Mouse (Mus musculus) liver, embryonic 16.5 days (tissue): ENCODE measurements around the gene Nek11. TPM values are rescaled to one million over a fixed set of nuclear protein-coding genes. Genes with fewer than 3 reads are reported as not detected.

Source experiments
- ATAC-seq: fragments of 200-750 bp; cut with Nextera tagmentation; 2 replicates; pipeline ENCODE4 v1.8.0; 2017; ENCODE audit warnings: low read depth, mild to moderate bottlenecking, moderate number of reproducible peaks, moderate library complexity
- H3K27ac ChIP-seq: fragments of 300-500 bp; sonication (generic); 2 replicates; pipeline ENCODE4 v1.5.1; 2014; ENCODE audit warnings: mild to moderate bottlenecking, low read length
- H3K27me3 ChIP-seq: fragments of 300-500 bp; sonication (generic); 2 replicates; pipeline ENCODE4 v1.6.1; 2014; ENCODE audit warnings: low read depth, low read length, mixed read lengths; ENCODE audit not compliant: control insufficient read depth, insufficient read depth
- H3K36me3 ChIP-seq: fragments of 300-500 bp; sonication (generic); 2 replicates; pipeline ENCODE4 v1.6.1; 2014; ENCODE audit warnings: mild to moderate bottlenecking; ENCODE audit not compliant: control insufficient read depth, insufficient read depth
- H3K4me1 ChIP-seq: fragments of 300-500 bp; sonication (generic); 2 replicates; pipeline ENCODE4 v1.6.1; 2014; ENCODE audit warnings: low read depth, low read length, mixed read lengths; ENCODE audit not compliant: control insufficient read depth
- H3K4me2 ChIP-seq: fragments of 300-500 bp; sonication (generic); 2 replicates; pipeline ENCODE4 v1.6.1; 2014; ENCODE audit warnings: low read depth, low read length, mixed read lengths
- H3K4me3 ChIP-seq: fragments of 300-500 bp; sonication (generic); 2 replicates; pipeline ENCODE4 v1.5.1; 2014; ENCODE audit warnings: low read depth, mild to moderate bottlenecking, low read length
- H3K9ac ChIP-seq: fragments of 300-500 bp; sonication (generic); 2 replicates; pipeline ENCODE4 v1.6.1; 2014; ENCODE audit warnings: low read depth, low read length
- H3K9me3 ChIP-seq: fragments of 300-500 bp; sonication (generic); replicated peaks from 2 replicates; pipeline ENCODE4 v1.6.1; 2016; ENCODE audit warnings: low read length; ENCODE audit not compliant: control insufficient read depth
- WGBS: fragments of 180-500 bp; shearing (Covaris S2); extraction: QIAGEN DNeasy Blood & Tissue Kit; methylation state at CpG from one replicate; pipeline ENCODE4 v1.1.7; 2014; ENCODE audit not compliant: insufficient replicate concordance; 5-methylcytosine and 5-hydroxymethylcytosine counted together
- polyA plus RNA-seq: library from polyadenylated mRNA; unstranded; fragments of >200 nt; fragmentation: Nextera tagmentation; extraction: Ambion mirVana; gene quantifications from 2 replicates; pipeline ENCODE4 v1.2.1, GENCODE M21; 2015

Gene Nek11
- polyA plus RNA-seq: 0.07 TPM in 1 of 2 replicates, not detected in the other

GRCm38 (mm10) chr9:105395218-105395627 lies at the start of gene Nek11, which contains the start of gene Aste1:
Nek11 (minus strand) TSS chr9:105395524.
Aste1 (plus strand) TSS chr9:105395392.
- Histone ChIP-seq H3K4me1 (peaks cover 4% of the 10 kb centered on the region; the same call in 1 of the 2 replicates), H3K4me3 (peak within 1 kb of the TSS; percentile 70), H3K27me3 (no peaks in the 10 kb centered on the region), H3K9me3 (no peaks in the 10 kb centered on the region), H3K9ac (peak within 1 kb of the TSS; percentile 72), H3K27ac (peak within 1 kb of the TSS; percentile 92), H3K4me2 (peak within 1 kb of the TSS; percentile 83), H3K36me3 (no peaks in the 10 kb centered on the region; the same call in 1 of the 2 replicates)
- under 1% methylated on average over 44 of the region's 44 CpGs for WGBS
- ATAC-seq: peak; percentile 99

GRCm38 (mm10) chr9:105408549-105408948 lies 13.2 kb upstream of the Nek11 start:
- Histone ChIP-seq H3K4me1 (no peaks in the 10 kb centered on the region), H3K4me3 (no peak overlapping the region), H3K36me3 (no peaks in the 10 kb centered on the region), H3K27ac (no peak overlapping the region), H3K9me3 (no peaks in the 10 kb centered on the region), H3K4me2 (no peak overlapping the region), H3K27me3 (no peaks in the 10 kb centered on the region), H3K9ac (no peak overlapping the region)
- WGBS: 79% methylated on average over 6 of the region's 6 CpGs
- no peak for ATAC-seq

- H3K27ac ChIP-seq: no peak overlapping the region
- ATAC-seq: no peak
Observed at GRCm38 (mm10) chr9:105394720-105395119, 604 bp downstream of the Nek11 start.

GRCm38 (mm10) chr9:105390616-105391015 lies 4.7 kb downstream of the Nek11 start:
- no peak overlapping the region for H3K27ac ChIP-seq
- no peak overlapping the region for H3K4me2 ChIP-seq
- ATAC-seq: no peak
- no peak overlapping the region for H3K9ac ChIP-seq
- H3K9me3 ChIP-seq: no peaks in the 10 kb centered on the region
- H3K36me3 ChIP-seq: no peaks in the 10 kb centered on the region
- no peaks in the 10 kb centered on the region for H3K27me3 ChIP-seq
- H3K4me1 ChIP-seq: no peaks in the 10 kb centered on the region; the same call in 1 of the 2 replicates
- WGBS: 44% methylated on average over 5 of the region's 5 CpGs
- H3K4me3 ChIP-seq: no peak overlapping the region

More at GRCm38 (mm10) chr9:105394720-105395119, 604 bp downstream of the Nek11 start:
- H3K36me3 ChIP-seq: no peaks in the 10 kb centered on the region; the same call in 1 of the 2 replicates
- 13% methylated on average over 11 of the region's 11 CpGs for WGBS
- peak overlapping the region; percentile 44 for H3K9ac ChIP-seq
- no peaks in the 10 kb centered on the region for H3K9me3 ChIP-seq
- peak overlapping the region; percentile 70 for H3K4me3 ChIP-seq
- peak overlapping the region; percentile 83 for H3K4me2 ChIP-seq
- no peaks in the 10 kb centered on the region for H3K27me3 ChIP-seq
- H3K4me1 ChIP-seq: peaks cover 4% of the 10 kb centered on the region; the same call in 1 of the 2 replicates

GRCm38 (mm10) chr9:105389289-105389688 lies 6.0 kb downstream of the Nek11 start:
- Histone ChIP-seq H3K4me2 (no peak overlapping the region), H3K9me3 (no peaks in the 10 kb centered on the region), H3K27me3 (no peaks in the 10 kb centered on the region), H3K9ac (no peak overlapping the region), H3K4me3 (no peak overlapping the region), H3K4me1 (no peaks in the 10 kb centered on the region), H3K36me3 (no peaks in the 10 kb centered on the region), H3K27ac (no peak overlapping the region)
- 8% methylated on average over 4 of the region's 4 CpGs for WGBS
- ATAC-seq: no peak

GRCm38 (mm10) chr9:105387403-105387802 lies 7.9 kb downstream of the Nek11 start:
- no peaks in the 10 kb centered on the region for H3K36me3 ChIP-seq
- WGBS: 67% methylated on average over 5 of the region's 5 CpGs

GRCm38 (mm10) chr9:105379533-105380145 lies 15.7 kb downstream of the Nek11 start:
- Histone ChIP-seq H3K27me3 (no peaks in the 10 kb centered on the region), H3K4me1 (no peaks in the 10 kb centered on the region), H3K4me3 (no peak overlapping the region), H3K9ac (no peak overlapping the region), H3K27ac (no peak overlapping the region), H3K36me3 (no peaks in the 10 kb centered on the region), H3K9me3 (no peaks in the 10 kb centered on the region), H3K4me2 (no peak overlapping the region)
- WGBS: 72% methylated on average over 8 of the region's 8 CpGs
- ATAC-seq: no peak

More at GRCm38 (mm10) chr9:105387403-105387802, 7.9 kb downstream of the Nek11 start:
- ATAC-seq: no peak
- Histone ChIP-seq H3K27me3 (no peaks in the 10 kb centered on the region), H3K9ac (no peak overlapping the region), H3K4me2 (no peak overlapping the region), H3K4me1 (no peaks in the 10 kb centered on the region), H3K27ac (no peak overlapping the region), H3K4me3 (no peak overlapping the region), H3K9me3 (no peaks in the 10 kb centered on the region)

GRCm38 (mm10) chr9:105377622-105378021 lies 17.7 kb downstream of the Nek11 start:
- Histone ChIP-seq H3K27ac (no peak overlapping the region), H3K4me3 (no peak overlapping the region), H3K4me1 (no peaks in the 10 kb centered on the region), H3K4me2 (no peak overlapping the region), H3K27me3 (no peaks in the 10 kb centered on the region), H3K9ac (no peak overlapping the region), H3K9me3 (no peaks in the 10 kb centered on the region), H3K36me3 (no peaks in the 10 kb centered on the region)
- WGBS: 48% methylated on average over 3 of the region's 3 CpGs
- no peak for ATAC-seq

- H3K4me2 ChIP-seq: no peak overlapping the region
- no peak overlapping the region for H3K9ac ChIP-seq
- 52% methylated on average over 7 of the region's 7 CpGs for WGBS
- H3K4me1 ChIP-seq: no peaks in the 10 kb centered on the region
- H3K27me3 ChIP-seq: no peaks in the 10 kb centered on the region
- no peaks in the 10 kb centered on the region for H3K36me3 ChIP-seq
- no peak overlapping the region for H3K27ac ChIP-seq
- H3K9me3 ChIP-seq: no peaks in the 10 kb centered on the region
- H3K4me3 ChIP-seq: no peak overlapping the region
- no peak for ATAC-seq
Observed at GRCm38 (mm10) chr9:105376954-105377530, 18.3 kb downstream of the Nek11 start.
